Mouse (Mus musculus) neural tube, embryonic 11.5 days (tissue): ENCODE results near the gene Uxs1. TPM values are rescaled to one million over a fixed set of nuclear protein-coding genes. Genes with fewer than 3 reads are reported as not detected.
A peak's percentile ranks its signal among the peaks of the same experiment; 100 is the strongest.

Source experiments
- ATAC-seq: fragments of 200-750 bp; cut with Nextera tagmentation; 2 replicates; pipeline ENCODE4 v1.8.0; 2017; ENCODE audit warnings: moderate number of reproducible peaks, mild to moderate bottlenecking, moderate TSS enrichment, moderate library complexity; ENCODE audit not compliant: insufficient read depth, low FRiP score, low TSS enrichment
- DNase-seq: peaks from one replicate; pipeline ENCODE4 v3.0.0-alpha.2; 2015; ENCODE audit warnings: low spot score
- H3K27ac ChIP-seq: fragments of 300-500 bp; sonication (generic); 2 replicates; pipeline ENCODE4 v1.5.1; 2014; ENCODE audit warnings: low read depth, mild to moderate bottlenecking, low read length
- H3K27me3 ChIP-seq: fragments of 300-500 bp; sonication (generic); 2 replicates; pipeline ENCODE4 v1.6.1; 2014; ENCODE audit warnings: mild to moderate bottlenecking, low read length, mixed read lengths; ENCODE audit not compliant: control insufficient read depth, insufficient read depth
- H3K36me3 ChIP-seq: fragments of 300-500 bp; sonication (generic); 2 replicates; pipeline ENCODE4 v1.6.1; 2014; ENCODE audit warnings: mild to moderate bottlenecking, low read length, moderate library complexity, mixed read lengths; ENCODE audit not compliant: control insufficient read depth, insufficient read depth
- H3K4me1 ChIP-seq: fragments of 300-500 bp; sonication (generic); 2 replicates; pipeline ENCODE4 v1.6.1; 2014; ENCODE audit warnings: low read length, mixed read lengths; ENCODE audit not compliant: control insufficient read depth, insufficient read depth
- H3K4me2 ChIP-seq: fragments of 300-500 bp; sonication (generic); 2 replicates; pipeline ENCODE4 v1.6.1; 2014; ENCODE audit warnings: low read depth, mild to moderate bottlenecking, moderate library complexity
- H3K4me3 ChIP-seq: fragments of 300-500 bp; sonication (generic); 2 replicates; pipeline ENCODE4 v1.5.1; 2014; ENCODE audit warnings: low read depth, low read length
- H3K9ac ChIP-seq: fragments of 300-500 bp; sonication (generic); 2 replicates; pipeline ENCODE4 v1.6.1; 2014; ENCODE audit warnings: mild to moderate bottlenecking, low read length
- H3K9me3 ChIP-seq: fragments of 300-500 bp; sonication (generic); 2 replicates; pipeline ENCODE4 v1.6.1; 2016; ENCODE audit warnings: low read length; ENCODE audit not compliant: control insufficient read depth
- WGBS: fragments of 180-500 bp; shearing (Covaris S2); extraction: QIAGEN DNeasy Blood & Tissue Kit; methylation state at CpG from one replicate; pipeline ENCODE4 v1.1.7; 2014; 5-methylcytosine and 5-hydroxymethylcytosine counted together
- polyA plus RNA-seq: library from polyadenylated mRNA; unstranded; fragments of >200 nt; fragmentation: Nextera tagmentation; extraction: Ambion mirVana; gene quantifications from 2 replicates; pipeline ENCODE4 v1.2.1, GENCODE M21; 2014

Uxs1 gene
- 23.4 and 24.0 TPM in 2 replicates for polyA plus RNA-seq

DNA sequence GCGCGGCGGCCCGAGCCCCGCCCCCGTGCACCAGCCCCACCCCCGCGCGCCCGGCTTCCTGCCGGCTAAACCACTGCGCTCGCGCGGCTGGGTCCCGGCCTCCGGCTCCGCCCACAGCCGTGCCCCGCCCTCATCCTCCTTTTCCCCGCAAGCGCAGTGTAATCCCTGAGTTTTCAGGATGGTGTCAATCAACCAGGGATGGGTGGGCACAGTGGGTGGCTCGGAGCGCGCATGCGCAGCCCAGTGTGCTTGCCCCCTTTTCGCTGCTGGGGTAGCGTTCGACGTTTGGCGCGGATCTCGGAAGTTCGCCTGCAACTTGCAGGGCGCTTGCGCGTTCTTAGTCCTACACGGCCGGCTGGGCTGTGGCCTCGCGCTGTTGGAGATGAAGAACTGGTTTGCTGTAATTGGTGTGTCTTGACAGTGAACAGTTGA, at the start of gene Uxs1:
Uxs1 (minus strand) TSS at position 38 of the 432 bp plus-strand sequence.
- no peaks in the 10 kb centered on the region for H3K36me3 ChIP-seq
- H3K4me2 ChIP-seq: peak within 1 kb of the TSS; percentile 93
- peak; percentile 98 for DNase-seq
- under 1% methylated on average over 40 of the region's 41 CpGs for whole genome bisulfite sequencing
- H3K9ac ChIP-seq: peak within 1 kb of the TSS; percentile 89
- H3K4me1 ChIP-seq: peaks cover 6% of the 10 kb centered on the region
- H3K27ac ChIP-seq: peak within 1 kb of the TSS; percentile 94
- no peaks in the 10 kb centered on the region for H3K9me3 ChIP-seq
- H3K27me3 ChIP-seq: no peaks in the 10 kb centered on the region
- peak within 1 kb of the TSS; percentile 86 for H3K4me3 ChIP-seq
- ATAC-seq: peak; percentile 98

DNA sequence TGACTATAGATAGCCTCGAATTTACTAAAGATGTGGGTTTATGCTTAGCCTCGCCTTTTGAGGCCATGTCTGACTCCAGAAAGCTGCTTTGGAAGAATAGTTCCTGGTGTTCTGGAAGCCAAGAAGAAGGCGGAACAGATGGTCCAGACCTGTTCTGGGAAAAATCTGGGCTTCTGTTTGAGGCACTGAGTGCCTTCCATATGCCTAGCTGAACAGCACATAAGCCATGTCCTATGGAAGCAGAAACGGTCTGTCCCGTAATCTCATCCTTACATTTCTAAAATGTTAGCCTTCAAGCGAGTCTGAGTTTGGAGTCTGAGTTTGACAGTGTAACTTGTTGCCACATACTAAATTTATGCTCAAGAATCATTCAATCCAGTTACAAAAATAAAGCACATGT, 49.6 kb upstream of the Uxs1 start:
- 85% methylated on average over 6 of the region's 6 CpGs for WGBS
- H3K36me3 ChIP-seq: no peaks in the 10 kb centered on the region

DNA sequence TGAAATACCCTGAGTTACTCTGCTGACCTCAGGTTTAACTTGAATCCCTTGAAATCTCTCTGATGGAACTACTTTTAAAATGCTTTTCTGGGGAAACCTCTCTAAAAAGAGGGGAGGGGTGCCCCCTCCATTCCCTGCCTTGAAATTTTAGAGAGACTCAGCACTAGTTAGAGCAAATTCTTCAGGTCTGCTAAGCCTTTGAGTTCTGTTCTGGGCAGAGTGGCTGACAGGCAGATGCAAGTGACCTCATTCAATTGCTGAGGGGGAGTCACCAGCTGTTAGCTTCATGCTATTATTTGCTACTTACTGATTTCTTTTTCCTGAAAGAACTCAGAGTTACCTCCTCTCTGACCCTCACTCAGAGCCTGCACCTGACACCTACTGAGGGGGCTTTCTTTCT, 43.5 kb upstream of the Uxs1 start:
- Histone ChIP-seq H3K9me3 (no peaks in the 10 kb centered on the region), H3K27me3 (no peaks in the 10 kb centered on the region), H3K36me3 (no peaks in the 10 kb centered on the region), H3K4me2 (no peak overlapping the region), H3K4me3 (no peak overlapping the region), H3K9ac (no peak overlapping the region), H3K4me1 (no peaks in the 10 kb centered on the region), H3K27ac (no peak overlapping the region)
- ATAC-seq: no peak
- no peak for DNase-seq

More for the DNA sequence above, 49.6 kb upstream of the Uxs1 start:
- no peak overlapping the region for H3K4me3 ChIP-seq
- no peak overlapping the region for H3K4me2 ChIP-seq
- H3K4me1 ChIP-seq: no peaks in the 10 kb centered on the region
- no peak for ATAC-seq
- H3K9me3 ChIP-seq: no peaks in the 10 kb centered on the region
- H3K9ac ChIP-seq: no peak overlapping the region
- H3K27ac ChIP-seq: no peak overlapping the region
- no peak for DNase-seq
- H3K27me3 ChIP-seq: no peaks in the 10 kb centered on the region

GRCm38 (mm10) chr1:43868510-43868909, 40.9 kb upstream of the Uxs1 start:
- no peak overlapping the region for H3K9ac ChIP-seq
- H3K4me3 ChIP-seq: no peak overlapping the region
- WGBS: 63% methylated on average over 1 of the region's 1 CpGs
- no peak overlapping the region for H3K27ac ChIP-seq
- no peaks in the 10 kb centered on the region for H3K27me3 ChIP-seq
- DNase-seq (no peak), ATAC-seq (no peak)
- H3K36me3 ChIP-seq: no peaks in the 10 kb centered on the region
- H3K9me3 ChIP-seq: no peaks in the 10 kb centered on the region
- no peak overlapping the region for H3K4me2 ChIP-seq
- H3K4me1 ChIP-seq: no peaks in the 10 kb centered on the region

- DNase-seq (no peak), ATAC-seq (no peak)
- Histone ChIP-seq H3K9ac (no peak overlapping the region), H3K27me3 (no peaks in the 10 kb centered on the region), H3K36me3 (no peaks in the 10 kb centered on the region), H3K4me1 (no peaks in the 10 kb centered on the region), H3K4me3 (no peak overlapping the region), H3K27ac (no peak overlapping the region), H3K4me2 (no peak overlapping the region), H3K9me3 (no peaks in the 10 kb centered on the region)
Measured at GRCm38 (mm10) chr1:43864758-43865157, 37.2 kb upstream of the Uxs1 start.

DNA sequence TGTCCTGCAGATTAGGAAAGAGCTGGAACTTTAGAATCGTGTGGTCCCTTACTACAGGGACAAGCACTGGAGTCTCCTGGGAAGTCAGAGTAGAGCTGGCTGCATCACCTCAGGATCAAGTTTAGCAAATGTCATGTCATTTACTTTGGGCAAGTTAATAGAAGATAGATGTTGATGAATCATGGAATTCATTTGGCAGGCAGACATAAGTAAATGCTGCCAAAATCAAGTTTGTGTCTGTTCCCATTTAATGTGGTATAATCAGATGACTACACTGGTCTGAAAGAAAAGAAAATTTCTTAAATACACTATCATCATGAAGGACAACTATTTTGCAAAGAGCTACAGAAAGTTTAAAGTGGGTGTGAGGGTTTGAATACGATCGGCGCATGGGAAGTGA, 35.0 kb upstream of the Uxs1 start:
- Histone ChIP-seq H3K4me1 (no peaks in the 10 kb centered on the region), H3K4me3 (no peak overlapping the region), H3K4me2 (no peak overlapping the region), H3K27ac (no peak overlapping the region), H3K9ac (no peak overlapping the region), H3K27me3 (no peaks in the 10 kb centered on the region), H3K9me3 (no peaks in the 10 kb centered on the region), H3K36me3 (no peaks in the 10 kb centered on the region)
- WGBS: 96% methylated on average over 4 of the region's 4 CpGs
- DNase-seq (no peak), ATAC-seq (no peak)

DNA sequence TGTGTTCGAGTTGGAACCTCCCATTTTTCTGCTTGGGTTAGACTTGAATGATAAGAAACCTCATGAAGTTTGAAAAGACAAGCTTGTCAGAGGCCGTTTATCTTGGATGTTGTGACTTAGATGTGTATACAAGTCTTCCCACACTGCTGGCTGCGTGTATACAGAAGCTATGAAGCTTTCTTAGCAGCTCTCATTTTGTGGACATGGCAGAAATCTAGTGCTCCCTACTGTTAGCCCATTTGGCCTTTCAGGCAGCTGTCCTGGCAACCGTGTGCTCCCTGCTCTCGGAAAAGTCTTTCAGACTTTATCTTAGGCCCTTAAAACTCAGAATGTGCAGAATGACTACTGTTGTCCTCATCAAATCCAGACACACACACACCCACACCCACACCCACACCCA, 31.4 kb upstream of the Uxs1 start:
- ATAC-seq (no peak), DNase-seq (no peak)
- Histone ChIP-seq H3K27me3 (no peaks in the 10 kb centered on the region), H3K27ac (no peak overlapping the region), H3K9ac (no peak overlapping the region), H3K4me3 (no peak overlapping the region), H3K9me3 (no peaks in the 10 kb centered on the region), H3K4me2 (no peak overlapping the region), H3K36me3 (no peaks in the 10 kb centered on the region), H3K4me1 (no peaks in the 10 kb centered on the region)
- 64% methylated on average over 5 of the region's 5 CpGs for WGBS

- Histone ChIP-seq H3K27ac (no peak overlapping the region), H3K9ac (no peak overlapping the region), H3K9me3 (no peaks in the 10 kb centered on the region), H3K4me1 (no peaks in the 10 kb centered on the region), H3K4me2 (no peak overlapping the region), H3K4me3 (no peak overlapping the region), H3K27me3 (no peaks in the 10 kb centered on the region), H3K36me3 (no peaks in the 10 kb centered on the region)
- ATAC-seq: no peak
- DNase-seq: no peak
- 75% methylated on average over 1 of the region's 1 CpGs for WGBS
Measured at GRCm38 (mm10) chr1:43857656-43858055, 30.1 kb upstream of the Uxs1 start.

DNA sequence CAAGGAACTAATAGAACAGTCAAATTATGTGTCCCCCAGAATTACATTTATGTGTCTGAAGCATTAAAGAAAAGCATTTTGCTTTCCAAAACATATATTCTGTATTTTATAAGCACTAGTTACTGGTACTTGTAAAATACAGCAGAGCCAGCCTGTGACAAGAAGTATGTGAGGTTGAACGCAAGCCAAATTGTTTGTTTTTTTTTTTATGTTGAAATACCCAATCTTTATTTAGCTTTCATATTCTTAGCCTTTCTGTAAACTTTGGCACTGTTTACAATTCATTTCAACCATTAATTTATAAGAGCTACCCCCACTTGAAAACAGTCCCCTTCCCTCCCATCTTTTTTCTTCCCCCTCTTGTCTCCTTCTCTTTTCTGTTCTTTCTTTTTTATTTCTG, 28.0 kb upstream of the Uxs1 start:
- no peak for DNase-seq
- 92% methylated on average over 1 of the region's 1 CpGs for WGBS
- ATAC-seq: no peak

More for the DNA sequence above, 28.0 kb upstream of the Uxs1 start:
- Histone ChIP-seq H3K27me3 (no peaks in the 10 kb centered on the region), H3K4me2 (no peak overlapping the region), H3K4me1 (no peaks in the 10 kb centered on the region), H3K4me3 (no peak overlapping the region), H3K36me3 (no peaks in the 10 kb centered on the region), H3K27ac (no peak overlapping the region), H3K9ac (no peak overlapping the region), H3K9me3 (no peaks in the 10 kb centered on the region)
